26 mouse cellular contexts compared by ENCODE assay signal in genomic region chr6:100449087-100449486, GRCm38 (mm10).
A peak's percentile ranks its signal among the peaks of the same experiment; 100 is the strongest.
DNase-seq lines count a peak whose midpoint lies in the region; ATAC-seq and TF ChIP-seq lines count a peak whose summit lies in the region.
"Had no signal": no experiment of that assay in that cellular context is flagged by ENCODE, and none has a peak within 500 bp of the region (broad histone marks: within the 10 kb centered on the region; RNA-seq: fewer than 3 reads in every experiment).

No protein-coding gene starts in this region.

- over 99% methylated on average over 4 of the region's 4 CpGs for WGBS in kidney, postnatal 0 days
- 95% methylated on average over 4 of the region's 4 CpGs for WGBS in kidney, embryonic 16.5 days
- WGBS in lung, embryonic 14.5 days = 95% methylated on average over 4 of the region's 4 CpGs

- no peak overlapping the region for H3K9ac ChIP-seq in kidney, postnatal 0 days (ENCODE audit: low read depth, low read length)
- H3K9ac ChIP-seq in kidney, embryonic 16.5 days (replicated peaks; ENCODE audit: low read length) = no peak overlapping the region
- no peak overlapping the region for H3K9ac ChIP-seq in lung, embryonic 14.5 days
- H3K9ac ChIP-seq: forebrain, embryonic 13.5 days; limb, embryonic 13.5 days; liver, embryonic 13.5 days; lung, embryonic 15.5 days; neural tube, embryonic 12.5 days had no signal

- no peak for TF ChIP-seq POLR2A in brain, embryonic 14.5 days (IDR thresholded peaks at IDR 0.05; ENCODE audit: borderline replicate concordance, extremely low read depth, insufficient read depth, insufficient read length, poor library complexity, severe bottlenecking)

- no peak for ATAC-seq in kidney, postnatal 0 days (replicated peaks; ENCODE audit: low FRiP score, low read depth)
- ATAC-seq in kidney, embryonic 16.5 days (ENCODE audit: low FRiP score, low TSS enrichment) = no peak
- no peak for ATAC-seq in lung, embryonic 14.5 days (ENCODE audit: insufficient read depth)
- ATAC-seq: forebrain, embryonic 13.5 days; intestine, postnatal 0 days; midbrain, embryonic 16.5 days had no signal

- H3K27ac ChIP-seq in kidney, postnatal 0 days = no peak overlapping the region
- no peak overlapping the region for H3K27ac ChIP-seq in kidney, embryonic 16.5 days (ENCODE audit: low read length)
- no peak overlapping the region for H3K27ac ChIP-seq in lung, embryonic 14.5 days (ENCODE audit: low read depth)
- H3K27ac ChIP-seq: forebrain, embryonic 13.5 days; limb, embryonic 13.5 days; liver, embryonic 13.5 days; lung, embryonic 15.5 days; macrophage; neural tube, embryonic 12.5 days had no signal

- DNase-seq in kidney, postnatal 0 days (ENCODE audit: low spot score) = no peak
- DNase-seq in lung, embryonic 14.5 days = no peak
- no peak for DNase-seq in lung, postnatal 36 days
- DNase-seq in ES-CJ7 (ENCODE audit: low read depth, low spot score) = peak; percentile 68
- DNase-seq in brain, embryonic 14.5 days (ENCODE audit: low read depth) = no peak
- DNase-seq in spleen, postnatal 4 days (ENCODE audit: low spot score in 2 of 2) = no peak
- DNase-seq: adrenal gland, postnatal 10 days; cerebellum, adult 11 months; cerebellum, adult 9-10 months; cerebellum, postnatal 36 days; gastrocnemius, postnatal 10 days; heart, postnatal 14 days; kidney, postnatal 36 days; liver, embryonic 13.5 days; right cerebral cortex, adult 18-20 months; spleen, adult 18-20 months; thymus, postnatal 4 days had no signal

- H3K4me1 ChIP-seq in kidney, postnatal 0 days (replicated peaks; ENCODE audit: insufficient read depth, low read length) = no peaks in the 10 kb centered on the region
- no peaks in the 10 kb centered on the region for H3K4me1 ChIP-seq in kidney, embryonic 16.5 days (ENCODE audit: insufficient read depth, low read length)
- no peaks in the 10 kb centered on the region for H3K4me1 ChIP-seq in lung, embryonic 14.5 days (ENCODE audit: insufficient read depth)

- H3K36me3 ChIP-seq in kidney, postnatal 0 days (ENCODE audit: insufficient read depth, low read length) = no peaks in the 10 kb centered on the region
- H3K36me3 ChIP-seq in kidney, embryonic 16.5 days (ENCODE audit: insufficient read depth, low read length) = no peaks in the 10 kb centered on the region
- H3K36me3 ChIP-seq in lung, embryonic 14.5 days (ENCODE audit: insufficient read depth) = no peaks in the 10 kb centered on the region
- H3K36me3 ChIP-seq: limb, embryonic 13.5 days; liver, embryonic 13.5 days; lung, embryonic 15.5 days; neural tube, embryonic 12.5 days had no signal

- TF ChIP-seq CTCF in kidney, postnatal 0 days (IDR thresholded peaks at IDR 0.05; ENCODE audit: low read depth) = peak; percentile 31; the same call in 1 of the 2 replicates
- peak; percentile 43 for TF ChIP-seq CTCF in lung, embryonic 14.5 days (IDR thresholded peaks at IDR 0.05; ENCODE audit: low read depth)
- TF ChIP-seq CTCF in brain, embryonic 14.5 days (IDR thresholded peaks at IDR 0.05; ENCODE audit: borderline replicate concordance, extremely low read depth, insufficient read depth, insufficient read length) = peak; percentile 14; the same call in 1 of the 2 replicates

- no peaks in the 10 kb centered on the region for H3K9me3 ChIP-seq in kidney, postnatal 0 days (replicated peaks; ENCODE audit: low read length)
- H3K9me3 ChIP-seq in kidney, embryonic 16.5 days (ENCODE audit: low read length) = peaks cover 6% of the 10 kb centered on the region
- peaks cover 5% of the 10 kb centered on the region; the same call in 1 of the 2 replicates for H3K9me3 ChIP-seq in lung, embryonic 14.5 days (ENCODE audit: low read depth, low read length)
- H3K9me3 ChIP-seq: lung, embryonic 15.5 days had no signal

- H3K4me2 ChIP-seq in kidney, postnatal 0 days (ENCODE audit: low read length) = no peak overlapping the region
- no peak overlapping the region for H3K4me2 ChIP-seq in kidney, embryonic 16.5 days (replicated peaks; ENCODE audit: low read depth, low read length)
- no peak overlapping the region for H3K4me2 ChIP-seq in lung, embryonic 14.5 days
- H3K4me2 ChIP-seq: forebrain, embryonic 13.5 days; limb, embryonic 13.5 days; liver, embryonic 13.5 days; lung, embryonic 15.5 days; neural tube, embryonic 12.5 days had no signal

- no peaks in the 10 kb centered on the region for H3K27me3 ChIP-seq in kidney, postnatal 0 days (ENCODE audit: insufficient read depth, low read length)
- H3K27me3 ChIP-seq in kidney, embryonic 16.5 days (ENCODE audit: insufficient read depth, low read length) = no peaks in the 10 kb centered on the region
- H3K27me3 ChIP-seq in lung, embryonic 14.5 days (ENCODE audit: insufficient read depth, low read length) = no peaks in the 10 kb centered on the region
- H3K27me3 ChIP-seq: limb, embryonic 13.5 days; liver, embryonic 13.5 days; lung, embryonic 15.5 days; neural tube, embryonic 12.5 days had no signal

- no peak overlapping the region for H3K4me3 ChIP-seq in kidney, postnatal 0 days (replicated peaks; ENCODE audit: low read depth, low read length)
- H3K4me3 ChIP-seq in kidney, embryonic 16.5 days (ENCODE audit: low read length) = no peak overlapping the region
- no peak overlapping the region for H3K4me3 ChIP-seq in lung, embryonic 14.5 days (ENCODE audit: low read depth, low read length)
- H3K4me3 ChIP-seq: forebrain, embryonic 13.5 days; limb, embryonic 13.5 days; liver, embryonic 13.5 days; lung, embryonic 15.5 days; myocyte; neural tube, embryonic 12.5 days had no signal
